Mouse (Mus musculus): ENCODE results near the gene Apbb1ip. TPM values are rescaled to one million over a fixed set of nuclear protein-coding genes. Genes with fewer than 3 reads are reported as not detected.

The Apbb1ip gene
- total RNA-seq, 2 experiments from 2014 or later, result 2.5 to 4.9 TPM

Other genes with a start within 250 kb of the Apbb1ip start
- gene Gad2, start 151.9 kb upstream of the Apbb1ip start, total RNA-seq (2021), result not detected
- gene Pdss1, start 121.4 kb downstream of the Apbb1ip start, total RNA-seq (2021), result 10 to 100 TPM; 20.4 to 23.9 TPM

Data from heart, adult 18-20 months (tissue).